Mouse (Mus musculus): Measurements from ENCODE around the gene Ccdc80. TPM values are rescaled to one million over a fixed set of nuclear protein-coding genes. Genes with fewer than 3 reads are reported as not detected.

Ccdc80 gene
- polyA plus RNA-seq, 1 experiment from 2014 or later: 23.7 TPM

DNA sequence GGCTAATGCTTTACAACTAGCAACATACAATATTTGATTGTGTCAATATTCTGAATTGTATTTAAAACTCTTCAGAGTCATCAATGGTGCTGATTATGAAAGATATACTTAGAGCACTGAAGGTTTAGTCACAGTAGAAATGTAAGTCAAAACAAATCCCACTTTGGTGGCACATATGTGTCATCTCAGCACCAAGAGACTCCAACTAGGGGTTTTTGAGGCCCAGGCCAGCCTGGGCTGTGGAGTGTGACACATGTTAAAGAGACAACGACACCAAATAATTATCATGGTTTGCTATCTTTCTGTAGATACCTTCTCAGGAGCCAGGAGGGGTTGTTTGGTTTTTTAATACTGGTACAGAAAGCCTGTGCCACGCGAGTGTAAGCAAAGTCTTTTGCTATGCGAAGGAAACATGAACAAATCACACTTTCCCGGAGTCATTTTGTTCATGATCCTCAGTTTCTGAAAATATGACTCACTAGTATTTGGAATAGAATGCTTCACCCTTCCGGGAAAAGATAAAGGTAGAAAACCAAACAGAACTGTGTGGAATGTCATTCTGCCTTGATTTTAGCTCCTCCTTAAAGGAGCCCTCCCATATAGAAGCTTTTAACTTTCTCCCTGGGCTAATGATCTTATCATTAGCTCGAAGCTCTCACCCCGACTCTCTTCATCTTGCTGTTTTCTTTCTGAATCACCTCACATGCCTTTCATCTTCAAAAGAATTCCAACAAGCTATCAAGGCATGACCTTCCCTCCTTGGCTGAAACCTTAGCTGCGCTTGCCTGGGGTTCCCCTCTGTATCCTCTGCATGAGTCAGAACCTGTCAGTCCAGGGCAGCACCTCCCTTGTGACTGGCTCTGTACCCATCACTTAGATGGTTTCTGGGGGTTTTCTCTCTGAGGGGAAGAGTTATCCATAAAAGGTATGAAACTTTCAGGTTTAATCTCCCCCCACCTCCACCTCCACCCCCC lies 31.3 kb downstream of the Ccdc80 start:
- 55% methylated on average over 9 of the region's 9 CpGs for WGBS
- Histone ChIP-seq H3K27me3 (replicated peaks; ENCODE audit: control insufficient read depth, insufficient read depth, low read length) (no peaks in the 10 kb centered on the region), H3K36me3 (ENCODE audit: control insufficient read depth, insufficient read depth, low read length) (no peaks in the 10 kb centered on the region), H3K9me3 (ENCODE audit: control insufficient read depth, low read length) (no peaks in the 10 kb centered on the region), H3K27ac (ENCODE audit: low read depth, low read length) (no peak overlapping the region), H3K4me1 (replicated peaks; ENCODE audit: control insufficient read depth, insufficient read depth, low read length) (no peaks in the 10 kb centered on the region), H3K4me3 (ENCODE audit: low read depth, low read length) (no peak overlapping the region), H3K9ac (ENCODE audit: low read depth, low read length) (no peak overlapping the region), H3K4me2 (no peak overlapping the region)
- ATAC-seq (replicated peaks; ENCODE audit: low FRiP score): no peak
- no peak for DNase-seq (ENCODE audit: low spot score)

DNA sequence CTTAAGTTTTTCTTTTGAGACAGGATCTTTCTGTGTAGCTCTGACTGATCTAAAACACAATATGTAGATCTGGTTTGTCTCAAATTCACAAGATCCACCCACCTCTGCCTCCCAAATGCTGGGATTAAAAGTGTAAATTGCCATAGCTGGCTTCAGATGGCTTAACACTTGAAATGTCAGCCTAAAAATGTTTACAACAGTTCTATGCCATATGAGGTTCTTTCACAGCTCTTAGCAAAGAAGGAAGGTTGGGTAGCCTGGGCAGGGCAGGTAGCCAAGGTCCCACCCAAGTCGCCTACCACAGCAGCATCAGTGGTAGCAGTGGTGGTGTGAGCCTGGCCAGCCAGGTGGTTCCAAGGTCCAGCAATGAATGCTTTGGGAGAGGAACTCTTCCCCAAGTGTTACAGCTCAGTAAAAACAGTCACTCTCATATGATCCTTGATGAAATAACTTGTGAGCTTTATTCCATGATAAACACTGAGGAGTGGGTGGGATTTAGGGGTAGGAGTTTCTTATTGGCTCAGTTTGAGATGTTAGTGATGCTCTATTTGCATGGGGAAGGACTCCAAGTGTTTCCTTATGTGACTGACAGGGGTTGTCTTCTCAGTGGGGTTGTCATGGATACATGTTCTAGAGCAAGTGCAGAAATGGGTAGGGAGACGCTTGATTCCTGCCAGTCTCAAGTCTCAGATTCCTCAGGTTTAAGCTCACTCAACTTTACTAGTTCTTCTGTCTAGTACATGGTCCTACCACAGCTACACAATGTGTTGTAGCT lies 34.9 kb downstream of the Ccdc80 start:
- H3K9me3 ChIP-seq (ENCODE audit: control insufficient read depth, low read length): no peaks in the 10 kb centered on the region
- 75% methylated on average over 2 of the region's 2 CpGs for WGBS
- no peak for DNase-seq (ENCODE audit: low spot score)
- H3K4me1 ChIP-seq (replicated peaks; ENCODE audit: control insufficient read depth, insufficient read depth, low read length): no peaks in the 10 kb centered on the region
- H3K27me3 ChIP-seq (replicated peaks; ENCODE audit: control insufficient read depth, insufficient read depth, low read length): no peaks in the 10 kb centered on the region
- no peak overlapping the region for H3K9ac ChIP-seq (ENCODE audit: low read depth, low read length)
- no peak for ATAC-seq (replicated peaks; ENCODE audit: low FRiP score)
- H3K36me3 ChIP-seq (ENCODE audit: control insufficient read depth, insufficient read depth, low read length): no peaks in the 10 kb centered on the region
- no peak overlapping the region for H3K4me2 ChIP-seq
- H3K27ac ChIP-seq (ENCODE audit: low read depth, low read length): no peak overlapping the region
- no peak overlapping the region for H3K4me3 ChIP-seq (ENCODE audit: low read depth, low read length)

- H3K36me3 ChIP-seq (ENCODE audit: control insufficient read depth, insufficient read depth, low read length): peaks cover 10% of the 10 kb centered on the region; the same call in 1 of the 2 replicates
- DNase-seq (ENCODE audit: low spot score): no peak
- no peaks in the 10 kb centered on the region for H3K27me3 ChIP-seq (replicated peaks; ENCODE audit: control insufficient read depth, insufficient read depth, low read length)
- WGBS: 89% methylated on average over 5 of the region's 5 CpGs
- no peak for ATAC-seq (replicated peaks; ENCODE audit: low FRiP score)
- H3K4me1 ChIP-seq (replicated peaks; ENCODE audit: control insufficient read depth, insufficient read depth, low read length): no peaks in the 10 kb centered on the region
- H3K27ac ChIP-seq (ENCODE audit: low read depth, low read length): no peak overlapping the region
- no peaks in the 10 kb centered on the region for H3K9me3 ChIP-seq (ENCODE audit: control insufficient read depth, low read length)
- H3K9ac ChIP-seq (ENCODE audit: low read depth, low read length): no peak overlapping the region
- no peak overlapping the region for H3K4me3 ChIP-seq (ENCODE audit: low read depth, low read length)
- no peak overlapping the region for H3K4me2 ChIP-seq
Observed at GRCm38 (mm10) chr16:45141711-45142110, 48.5 kb downstream of the Ccdc80 start.

DNA sequence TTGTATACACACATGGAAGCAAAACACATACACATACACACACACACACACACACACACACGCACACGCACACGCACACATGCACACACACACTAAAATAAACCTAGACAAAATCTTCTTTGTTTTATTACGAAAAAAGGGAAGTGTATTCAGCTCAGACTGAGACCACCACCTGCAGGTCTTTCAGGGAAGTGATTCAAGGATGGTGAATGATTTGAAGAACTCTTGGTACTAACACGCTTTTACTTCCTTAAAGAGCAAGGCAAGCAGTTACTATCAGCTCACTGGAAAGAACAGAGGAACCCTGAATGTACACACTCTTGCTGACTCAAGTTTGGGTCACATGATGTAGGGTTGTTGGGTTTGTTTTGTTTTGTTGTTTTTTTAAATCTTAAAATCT lies 49.4 kb downstream of the Ccdc80 start:
- Histone ChIP-seq H3K27me3 (replicated peaks; ENCODE audit: control insufficient read depth, insufficient read depth, low read length) (no peaks in the 10 kb centered on the region), H3K9ac (ENCODE audit: low read depth, low read length) (no peak overlapping the region), H3K27ac (ENCODE audit: low read depth, low read length) (no peak overlapping the region), H3K4me1 (replicated peaks; ENCODE audit: control insufficient read depth, insufficient read depth, low read length) (no peaks in the 10 kb centered on the region), H3K4me3 (ENCODE audit: low read depth, low read length) (no peak overlapping the region), H3K4me2 (no peak overlapping the region), H3K36me3 (ENCODE audit: control insufficient read depth, insufficient read depth, low read length) (peaks cover 10% of the 10 kb centered on the region; the same call in 1 of the 2 replicates), H3K9me3 (ENCODE audit: control insufficient read depth, low read length) (no peaks in the 10 kb centered on the region)
- ATAC-seq (replicated peaks; ENCODE audit: low FRiP score) (no peak), DNase-seq (ENCODE audit: low spot score) (no peak)
- WGBS: 80% methylated on average over 5 of the region's 5 CpGs

DNA sequence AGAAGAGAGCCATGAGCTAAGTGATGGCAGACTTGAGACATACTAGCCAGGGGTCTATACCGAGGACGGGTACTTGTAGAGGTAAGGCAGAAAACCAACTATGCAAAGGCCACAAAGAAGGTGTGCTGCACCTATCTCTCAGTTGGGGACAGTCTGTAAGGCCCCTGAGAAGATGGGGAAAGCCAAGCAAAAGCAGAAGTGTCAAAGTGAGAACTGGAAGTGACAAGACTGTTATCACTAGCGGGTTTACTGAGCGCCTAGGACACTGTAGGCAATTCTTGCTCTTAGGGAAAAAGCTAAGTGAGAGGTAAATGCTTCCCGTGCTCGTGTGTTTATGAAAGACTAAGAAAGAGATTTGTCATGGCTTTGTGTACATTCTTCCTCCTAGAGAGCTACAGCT lies 51.9 kb downstream of the Ccdc80 start:
- H3K27ac ChIP-seq (ENCODE audit: low read depth, low read length): no peak overlapping the region
- no peaks in the 10 kb centered on the region for H3K27me3 ChIP-seq (replicated peaks; ENCODE audit: control insufficient read depth, insufficient read depth, low read length)
- H3K36me3 ChIP-seq (ENCODE audit: control insufficient read depth, insufficient read depth, low read length): peaks cover 14% of the 10 kb centered on the region; the same call in 1 of the 2 replicates
- no peak overlapping the region for H3K4me3 ChIP-seq (ENCODE audit: low read depth, low read length)
- H3K4me2 ChIP-seq: no peak overlapping the region
- H3K9me3 ChIP-seq (ENCODE audit: control insufficient read depth, low read length): no peaks in the 10 kb centered on the region
- ATAC-seq (replicated peaks; ENCODE audit: low FRiP score): no peak
- H3K4me1 ChIP-seq (replicated peaks; ENCODE audit: control insufficient read depth, insufficient read depth, low read length): no peaks in the 10 kb centered on the region
- 75% methylated on average over 6 of the region's 6 CpGs for WGBS
- no peak overlapping the region for H3K9ac ChIP-seq (ENCODE audit: low read depth, low read length)
- DNase-seq (ENCODE audit: low spot score): no peak

DNA sequence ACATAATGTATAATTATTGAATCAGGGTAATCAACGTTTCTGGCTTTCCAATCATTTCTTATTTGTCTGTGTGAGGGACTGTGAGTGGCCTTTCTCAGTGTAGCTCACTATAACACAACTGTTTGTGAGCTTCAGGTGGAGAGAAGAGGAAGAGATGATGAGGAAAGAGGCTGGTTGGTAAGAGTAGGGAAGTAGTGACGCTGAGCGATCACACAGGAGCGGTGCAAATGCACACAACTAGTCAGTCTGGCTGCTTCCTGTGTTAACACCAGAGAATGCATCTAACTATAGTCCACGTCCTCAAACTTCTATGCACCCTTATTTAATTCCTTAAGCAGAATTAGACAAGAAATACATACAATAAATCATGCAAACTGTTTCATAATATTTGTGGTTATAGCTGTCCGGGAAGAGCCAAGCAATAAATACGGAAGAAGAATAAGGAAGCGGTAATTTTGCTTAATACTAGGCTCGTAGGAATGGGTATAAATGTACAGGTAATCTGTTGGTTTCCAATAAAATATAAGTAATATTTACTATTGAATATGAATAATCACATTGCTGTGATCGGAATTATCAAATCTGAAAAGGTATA lies 55.4 kb downstream of the Ccdc80 start:
- no peaks in the 10 kb centered on the region for H3K27me3 ChIP-seq (replicated peaks; ENCODE audit: control insufficient read depth, insufficient read depth, low read length)
- ATAC-seq (replicated peaks; ENCODE audit: low FRiP score): no peak
- H3K9ac ChIP-seq (ENCODE audit: low read depth, low read length): no peak overlapping the region
- H3K36me3 ChIP-seq (ENCODE audit: control insufficient read depth, insufficient read depth, low read length): peaks cover 6% of the 10 kb centered on the region; the same call in 1 of the 2 replicates
- 78% methylated on average over 10 of the region's 10 CpGs for WGBS
- H3K4me3 ChIP-seq (ENCODE audit: low read depth, low read length): no peak overlapping the region
- DNase-seq (ENCODE audit: low spot score): no peak
- no peaks in the 10 kb centered on the region for H3K4me1 ChIP-seq (replicated peaks; ENCODE audit: control insufficient read depth, insufficient read depth, low read length)
- no peaks in the 10 kb centered on the region for H3K9me3 ChIP-seq (ENCODE audit: control insufficient read depth, low read length)
- no peak overlapping the region for H3K27ac ChIP-seq (ENCODE audit: low read depth, low read length)
- no peak overlapping the region for H3K4me2 ChIP-seq

DNA sequence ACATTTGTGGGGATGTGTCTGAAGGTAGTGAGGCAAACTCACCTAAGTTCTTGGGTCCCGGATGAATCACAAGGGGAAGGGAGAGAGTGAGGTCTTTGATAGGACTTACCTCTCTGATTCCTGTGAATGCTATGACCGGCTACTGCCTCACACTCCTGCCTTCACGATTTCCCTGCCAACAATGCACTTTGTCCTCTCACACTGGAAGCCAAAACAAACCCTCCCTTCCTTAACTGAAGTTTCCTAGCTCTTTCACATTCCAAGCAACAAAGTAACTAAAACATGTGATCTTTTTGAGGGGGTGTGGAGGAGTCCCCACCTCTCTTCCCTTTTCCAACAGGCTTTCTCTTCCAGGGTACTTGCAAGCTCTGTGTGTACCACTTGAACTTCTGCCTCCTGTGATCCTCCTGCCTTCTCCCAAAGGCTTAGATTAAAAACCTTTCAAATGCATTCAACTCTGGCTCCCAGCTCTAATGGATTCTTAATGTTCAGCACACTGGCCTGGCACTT lies 61.6 kb downstream of the Ccdc80 start:
- Histone ChIP-seq H3K4me3 (ENCODE audit: low read depth, low read length) (no peak overlapping the region), H3K27ac (ENCODE audit: low read depth, low read length) (no peak overlapping the region), H3K36me3 (ENCODE audit: control insufficient read depth, insufficient read depth, low read length) (no peaks in the 10 kb centered on the region; the same call in 1 of the 2 replicates), H3K4me2 (no peak overlapping the region), H3K9ac (ENCODE audit: low read depth, low read length) (no peak overlapping the region), H3K9me3 (ENCODE audit: control insufficient read depth, low read length) (no peaks in the 10 kb centered on the region), H3K4me1 (replicated peaks; ENCODE audit: control insufficient read depth, insufficient read depth, low read length) (no peaks in the 10 kb centered on the region; the same call in 1 of the 2 replicates), H3K27me3 (replicated peaks; ENCODE audit: control insufficient read depth, insufficient read depth, low read length) (no peaks in the 10 kb centered on the region)
- ATAC-seq (replicated peaks; ENCODE audit: low FRiP score) (no peak), DNase-seq (ENCODE audit: low spot score) (no peak)
- 85% methylated on average over 3 of the region's 3 CpGs for WGBS

DNA sequence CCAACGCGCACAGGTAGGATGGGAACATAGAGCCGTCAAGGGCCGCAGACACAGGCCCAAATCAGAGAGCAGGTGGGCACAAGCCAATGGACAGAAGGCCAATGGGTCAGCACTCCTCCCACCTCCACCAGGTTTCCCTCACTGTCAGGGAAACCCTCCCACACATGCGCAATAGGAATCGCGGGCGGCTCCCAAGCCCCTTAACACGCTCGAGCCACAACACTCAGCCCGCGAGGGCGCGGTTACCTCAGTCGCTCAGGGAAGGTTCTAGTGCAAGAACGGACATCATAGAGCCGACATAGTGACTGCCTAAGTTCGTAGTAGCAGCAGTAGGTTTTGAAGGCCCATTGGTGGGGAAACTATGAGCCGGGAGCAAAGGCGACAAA lies 64.9 kb downstream of the Ccdc80 start:
- Histone ChIP-seq H3K4me3 (ENCODE audit: low read depth, low read length) (peak overlapping the region; percentile 92), H3K36me3 (ENCODE audit: control insufficient read depth, insufficient read depth, low read length) (no peaks in the 10 kb centered on the region; the same call in 1 of the 2 replicates), H3K27ac (ENCODE audit: low read depth, low read length) (peak overlapping the region; percentile 91), H3K27me3 (replicated peaks; ENCODE audit: control insufficient read depth, insufficient read depth, low read length) (no peaks in the 10 kb centered on the region), H3K9me3 (ENCODE audit: control insufficient read depth, low read length) (no peaks in the 10 kb centered on the region), H3K9ac (ENCODE audit: low read depth, low read length) (peak overlapping the region; percentile 73), H3K4me2 (peak overlapping the region; percentile 92), H3K4me1 (replicated peaks; ENCODE audit: control insufficient read depth, insufficient read depth, low read length) (no peaks in the 10 kb centered on the region; the same call in 1 of the 2 replicates)
- DNase-seq (ENCODE audit: low spot score) (peak; percentile 63), ATAC-seq (replicated peaks; ENCODE audit: low FRiP score) (peak; percentile 73)
- WGBS: 1% methylated on average over 20 of the region's 20 CpGs

Measured in liver, embryonic 11.5 days (tissue).